ENCODE assay signal across 8 mouse cellular contexts in genomic region chr4:41347839-41348238, GRCm38 (mm10). TPM values are rescaled to one million over a fixed set of nuclear protein-coding genes. Genes with fewer than 3 reads are reported as not detected.
DNase-seq lines count a peak whose midpoint lies in the region; ATAC-seq and TF ChIP-seq lines count a peak whose summit lies in the region.

No protein-coding gene starts in this region.

- H3K9ac ChIP-seq in heart, postnatal 0 days (replicated peaks; ENCODE audit: low read depth, low read length): no peak overlapping the region; the same call in 1 of the 2 replicates
- H3K9ac ChIP-seq in midbrain, embryonic 12.5 days (replicated peaks): no peak overlapping the region

- peak overlapping the region; percentile 94 for H3K27ac ChIP-seq in gastrocnemius, adult 2 months
- peak overlapping the region; percentile 78 for H3K27ac ChIP-seq in heart, postnatal 0 days (ENCODE audit: low read depth)
- H3K27ac ChIP-seq in midbrain, embryonic 12.5 days (replicated peaks): no peak overlapping the region

- DNase-seq in gastrocnemius, adult 2 months: no peak
- DNase-seq in gastrocnemius, adult 18-20 months (ENCODE audit: low spot score): no peak
- DNase-seq in NIH3T3 (ENCODE audit: low read depth): peak; percentile 26
- DNase-seq in heart, postnatal 0 days (ENCODE audit: low spot score): no peak
- DNase-seq in adrenal gland, postnatal 14 days: no peak
- DNase-seq in spleen, postnatal 14 days (ENCODE audit: low spot score in 2 of 2): no peak
- no peak for DNase-seq in cerebellum, postnatal 4 days (ENCODE audit: low spot score in 2 of 2)

- no peak for ATAC-seq in heart, postnatal 0 days (ENCODE audit: insufficient read depth, low read depth)
- no peak for ATAC-seq in midbrain, embryonic 12.5 days (ENCODE audit: low FRiP score, low read depth)

- H3K4me2 ChIP-seq in heart, postnatal 0 days (ENCODE audit: low read depth, low read length): peak overlapping the region; percentile 72
- 0 out of 2 replicates have a peak overlapping the region, but pooled peaks have one; percentile 25 for H3K4me2 ChIP-seq in midbrain, embryonic 12.5 days (replicated peaks)

- peak overlapping the region; percentile 88 for H3K4me3 ChIP-seq in gastrocnemius, adult 2 months
- peak overlapping the region; percentile 69 for H3K4me3 ChIP-seq in heart, postnatal 0 days (ENCODE audit: low read depth, low read length)
- no peak overlapping the region for H3K4me3 ChIP-seq in midbrain, embryonic 12.5 days

- no peaks in the 10 kb centered on the region for H3K9me3 ChIP-seq in heart, postnatal 0 days (replicated peaks; ENCODE audit: control insufficient read depth, low read length)
- H3K9me3 ChIP-seq in midbrain, embryonic 12.5 days: no peaks in the 10 kb centered on the region

- no peak for TF ChIP-seq EP300 in heart, postnatal 0 days (IDR thresholded peaks at IDR 0.05; ENCODE audit: low read depth)

- peaks cover 10% of the 10 kb centered on the region; the same call in 1 of the 2 replicates for H3K4me1 ChIP-seq in heart, postnatal 0 days (ENCODE audit: control insufficient read depth, insufficient read depth)
- peaks cover 10% of the 10 kb centered on the region for H3K4me1 ChIP-seq in midbrain, embryonic 12.5 days

- TF ChIP-seq CTCF in gastrocnemius, adult 2 months (IDR thresholded peaks at IDR 0.05): no peak
- no peak for TF ChIP-seq CTCF in heart, postnatal 0 days (IDR thresholded peaks at IDR 0.05; ENCODE audit: low read depth)

- H3K27me3 ChIP-seq in heart, postnatal 0 days (ENCODE audit: control insufficient read depth, insufficient read depth, low read length): no peaks in the 10 kb centered on the region
- no peaks in the 10 kb centered on the region for H3K27me3 ChIP-seq in midbrain, embryonic 12.5 days

- intact Hi-C loops in gastrocnemius, adult 2 months (cut with DNase I): loop anchor here (2.0 kb wide), 1 partner anchor 33 kb away; the partner anchor contains the start of gene Dcaf12

- 31% methylated on average over 5 of the region's 5 CpGs for WGBS in heart, postnatal 0 days
- WGBS in midbrain, embryonic 12.5 days: 52% methylated on average over 5 of the region's 5 CpGs

- no peaks in the 10 kb centered on the region for H3K36me3 ChIP-seq in heart, postnatal 0 days (replicated peaks; ENCODE audit: control insufficient read depth, insufficient read depth, low read length)
- H3K36me3 ChIP-seq in midbrain, embryonic 12.5 days: no peaks in the 10 kb centered on the region

RNA-seq across cellular contexts. Expression of gene Ubap1, which starts 1.0 kb away (rescaled TPM):
- 10 to 100 TPM; 35.7 to 39.2 TPM for total RNA-seq in gastrocnemius, adult 2 months (2021)
- 10 to 100 TPM; 38.5 to 41.8 TPM for total RNA-seq in gastrocnemius, adult 18-20 months (2021)
- total RNA-seq in heart, postnatal 0 days (2014; rRNA removed; ENCODE audit: low replicate concordance): 43.2 and 125 TPM in 2 replicates
- polyA plus RNA-seq in heart, postnatal 0 days (2015; fragmentation: Nextera tagmentation; extraction: Ambion mirVana): 45.3 and 45.7 TPM in 2 replicates
- polyA plus RNA-seq in midbrain, embryonic 12.5 days (2016; fragmentation: Nextera tagmentation; extraction: Ambion mirVana): 80.3 and 81.2 TPM in 2 replicates
- total RNA-seq in adrenal gland, postnatal 14 days (2021): 38.5 and 52.1 TPM in 2 replicates

RNA-seq across cellular contexts. Expression of gene Dcaf12, which starts 33.1 kb away (rescaled TPM):
- total RNA-seq in gastrocnemius, adult 2 months (2021): 10 to 100 TPM; 27.3 to 28.9 TPM
- total RNA-seq in gastrocnemius, adult 18-20 months (2021): 10 to 100 TPM; 27.0 to 27.1 TPM
- 31.0 and 35.9 TPM in 2 replicates for total RNA-seq in heart, postnatal 0 days (2014; rRNA removed; ENCODE audit: low replicate concordance)
- 29.0 and 31.1 TPM in 2 replicates for polyA plus RNA-seq in heart, postnatal 0 days (2015; fragmentation: Nextera tagmentation; extraction: Ambion mirVana)
- polyA plus RNA-seq in midbrain, embryonic 12.5 days (2016; fragmentation: Nextera tagmentation; extraction: Ambion mirVana): 73.1 and 74.9 TPM in 2 replicates
- total RNA-seq in adrenal gland, postnatal 14 days (2021): 53.7 and 57.3 TPM in 2 replicates
